Mouse (Mus musculus) brown adipose tissue, adult 24 weeks (tissue): ENCODE measurements around the gene H2-Eb2. TPM values are rescaled to one million over a fixed set of nuclear protein-coding genes. Genes with fewer than 3 reads are reported as not detected.

ENCODE experiments used
- H3K27ac ChIP-seq: fragments of 200-500 bp; replicated peaks from 2 replicates; pipeline ENCODE4 v1.5.1; 2012; ENCODE audit warnings: low read depth, mild to moderate bottlenecking, low read length
- H3K4me1 ChIP-seq: fragments of 200-500 bp; 2 replicates; pipeline ENCODE4 v1.6.1; 2012; ENCODE audit warnings: low read length, mixed read lengths; ENCODE audit not compliant: control insufficient read depth, insufficient read depth, insufficient read length
- H3K4me3 ChIP-seq: fragments of 200-500 bp; 2 replicates; pipeline ENCODE4 v1.5.1; 2012; ENCODE audit warnings: low read depth, mild to moderate bottlenecking, low read length, moderate library complexity; ENCODE audit not compliant: insufficient read depth
- polyA plus RNA-seq: library from polyadenylated mRNA; stranded (reverse); fragments of >200 nt; gene quantifications from 2 replicates; pipeline ENCODE4 v1.2.4, GENCODE M21; 2012; ENCODE audit not compliant: missing spikeins, insufficient read depth, insufficient read length

Gene H2-Eb2
- not detected in 2 replicates for polyA plus RNA-seq

GRCm38 (mm10) chr17:34325436-34325835, at the start of gene H2-Eb2:
Gene H2-Eb2, plus strand, starts transcription at chr17:34325665.
- H3K4me3 ChIP-seq = no peak within 1 kb of the TSS
- H3K27ac ChIP-seq = no peak within 1 kb of the TSS
- no peaks in the 10 kb centered on the region for H3K4me1 ChIP-seq

GRCm38 (mm10) chr17:34280499-34281038, 44.9 kb upstream of the H2-Eb2 start:
- Histone ChIP-seq H3K27ac (no peak overlapping the region), H3K4me3 (no peak overlapping the region), H3K4me1 (no peaks in the 10 kb centered on the region)

DNA sequence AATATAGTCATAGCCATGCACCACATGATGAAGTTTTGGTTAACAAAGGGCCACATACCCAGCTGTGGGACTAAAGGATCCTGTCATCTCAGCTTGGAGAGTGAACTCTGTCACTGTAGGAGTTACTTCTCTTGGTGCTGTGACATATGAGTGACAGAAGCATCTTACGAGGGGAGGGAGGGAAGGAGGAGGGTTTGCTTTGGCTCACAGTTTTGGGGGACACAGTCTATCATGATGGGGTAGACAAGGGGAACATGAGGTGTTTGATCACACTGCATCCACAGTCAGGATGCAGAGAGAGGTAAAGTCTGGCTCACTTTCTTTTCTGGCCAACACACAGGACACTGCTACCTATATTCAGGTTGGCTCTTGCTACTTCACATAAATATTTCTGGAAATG, 43.6 kb upstream of the H2-Eb2 start:
- Histone ChIP-seq H3K4me1 (no peaks in the 10 kb centered on the region), H3K4me3 (no peak overlapping the region), H3K27ac (no peak overlapping the region)

- H3K4me3 ChIP-seq = peak overlapping the region; percentile 31; the same call in 1 of the 2 replicates
- H3K27ac ChIP-seq = no peak overlapping the region
- H3K4me1 ChIP-seq = no peaks in the 10 kb centered on the region
Measured at GRCm38 (mm10) chr17:34285371-34285770, 40.1 kb upstream of the H2-Eb2 start.

DNA sequence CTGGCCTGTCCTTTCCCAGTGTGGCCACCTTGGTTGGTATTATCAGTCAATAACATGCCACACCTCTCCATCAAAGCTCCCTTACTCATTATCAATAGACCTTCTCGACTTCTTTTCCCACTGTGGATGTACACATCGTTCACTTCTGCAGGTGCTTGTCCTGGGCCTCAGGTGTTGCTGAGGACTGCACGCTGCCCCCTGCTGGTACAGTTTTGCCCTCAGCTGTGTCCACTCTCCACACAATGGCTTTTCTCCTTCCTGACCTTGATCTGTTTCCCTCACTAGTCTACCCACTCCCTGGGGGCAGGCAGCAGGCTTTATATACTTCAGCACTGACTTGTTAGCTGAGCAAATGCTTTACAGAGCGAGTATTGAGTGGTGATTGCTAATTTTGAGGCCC, 39.6 kb upstream of the H2-Eb2 start:
- no peak overlapping the region for H3K27ac ChIP-seq
- peak overlapping the region; percentile 31 for H3K4me3 ChIP-seq
- H3K4me1 ChIP-seq = no peaks in the 10 kb centered on the region

DNA sequence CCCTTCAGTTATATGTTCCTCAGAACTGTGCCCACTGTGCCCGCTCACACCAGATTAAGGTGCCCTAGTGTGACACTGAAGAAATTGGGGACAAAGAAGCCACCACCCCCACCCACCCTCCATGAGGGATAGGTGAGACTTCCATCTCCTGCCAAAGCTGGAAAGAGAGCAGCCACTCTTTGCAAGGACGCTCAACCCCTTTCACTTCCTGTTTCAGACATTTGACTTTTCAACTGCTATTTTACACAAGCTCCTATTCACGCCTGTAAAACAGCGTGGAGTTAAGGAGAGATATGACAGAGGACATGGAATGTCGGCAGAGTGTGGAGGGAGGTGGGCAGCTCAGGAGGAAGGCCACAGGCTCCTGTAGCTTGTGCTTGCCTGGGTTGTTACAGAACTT, 39.0 kb upstream of the H2-Eb2 start:
- Histone ChIP-seq H3K27ac (peak overlapping the region; percentile 63; the same call in 1 of the 2 replicates), H3K4me3 (peak overlapping the region; percentile 40), H3K4me1 (no peaks in the 10 kb centered on the region)

GRCm38 (mm10) chr17:34286999-34287398, 38.5 kb upstream of the H2-Eb2 start:
- 0 out of 2 replicates have a peak overlapping the region, but pooled peaks have one; percentile 1 for H3K27ac ChIP-seq
- H3K4me3 ChIP-seq = peak overlapping the region; percentile 44
- H3K4me1 ChIP-seq = no peaks in the 10 kb centered on the region

DNA sequence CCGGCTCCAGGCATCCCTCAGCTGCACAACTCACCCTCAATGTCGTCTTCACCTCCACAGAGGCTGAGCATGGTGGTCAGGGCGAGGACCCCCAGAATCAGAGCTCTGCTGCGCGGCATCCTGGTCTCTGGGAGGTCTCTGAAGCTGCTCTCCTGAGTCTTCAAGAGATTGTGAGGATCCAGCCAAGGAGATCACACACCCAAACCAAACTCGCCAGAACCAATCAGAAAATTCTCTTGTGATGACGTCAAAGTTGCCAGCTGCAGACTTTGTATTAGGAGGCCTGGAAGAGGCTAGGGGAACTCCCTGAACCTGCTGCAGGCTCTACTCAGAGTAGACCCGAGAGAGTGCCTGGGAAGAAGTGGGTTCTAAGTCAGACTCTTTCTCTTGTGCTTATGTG, 37.8 kb upstream of the H2-Eb2 start, which contains the start of gene H2-Aa:
Gene H2-Aa (minus strand): TSS at position 176 of the 400 bp plus-strand sequence.
- H3K27ac ChIP-seq = peak within 1 kb of the TSS; percentile 63; the same call in 1 of the 2 replicates
- no peaks in the 10 kb centered on the region for H3K4me1 ChIP-seq
- peak within 1 kb of the TSS; percentile 44 for H3K4me3 ChIP-seq

GRCm38 (mm10) chr17:34288131-34288530, 37.3 kb upstream of the H2-Eb2 start:
- H3K4me1 ChIP-seq = no peaks in the 10 kb centered on the region
- H3K27ac ChIP-seq = no peak overlapping the region
- H3K4me3 ChIP-seq = no peak overlapping the region

DNA sequence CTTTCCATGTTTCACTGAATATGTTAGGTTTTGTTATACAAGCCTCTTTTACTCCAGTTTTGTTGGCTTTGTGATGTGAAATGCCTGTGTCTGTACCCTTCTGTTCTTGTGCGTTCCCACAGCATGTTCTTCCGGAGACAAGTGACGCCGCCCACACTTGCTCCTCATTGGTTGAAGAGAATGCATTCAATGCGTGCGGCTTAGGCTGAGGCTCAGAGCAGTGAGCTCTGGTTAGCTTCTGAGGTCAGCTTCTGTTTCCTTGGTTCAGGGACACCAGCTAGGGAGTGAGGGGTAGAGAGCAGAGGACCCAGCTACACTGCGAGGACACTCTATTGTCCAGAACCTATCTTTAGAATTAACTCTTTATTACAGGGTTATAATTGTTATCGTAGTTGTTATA, 33.9 kb upstream of the H2-Eb2 start:
- H3K4me3 ChIP-seq = no peak overlapping the region
- H3K27ac ChIP-seq = no peak overlapping the region
- no peaks in the 10 kb centered on the region for H3K4me1 ChIP-seq

- Histone ChIP-seq H3K4me1 (no peaks in the 10 kb centered on the region), H3K27ac (no peak overlapping the region), H3K4me3 (no peak overlapping the region)
Measured at GRCm38 (mm10) chr17:34292570-34292969, 32.9 kb upstream of the H2-Eb2 start.

GRCm38 (mm10) chr17:34293533-34293932, 31.9 kb upstream of the H2-Eb2 start:
- H3K4me1 ChIP-seq = no peaks in the 10 kb centered on the region
- H3K4me3 ChIP-seq = no peak overlapping the region
- 0 out of 2 replicates have a peak overlapping the region, but pooled peaks have one; percentile 24 for H3K27ac ChIP-seq

DNA sequence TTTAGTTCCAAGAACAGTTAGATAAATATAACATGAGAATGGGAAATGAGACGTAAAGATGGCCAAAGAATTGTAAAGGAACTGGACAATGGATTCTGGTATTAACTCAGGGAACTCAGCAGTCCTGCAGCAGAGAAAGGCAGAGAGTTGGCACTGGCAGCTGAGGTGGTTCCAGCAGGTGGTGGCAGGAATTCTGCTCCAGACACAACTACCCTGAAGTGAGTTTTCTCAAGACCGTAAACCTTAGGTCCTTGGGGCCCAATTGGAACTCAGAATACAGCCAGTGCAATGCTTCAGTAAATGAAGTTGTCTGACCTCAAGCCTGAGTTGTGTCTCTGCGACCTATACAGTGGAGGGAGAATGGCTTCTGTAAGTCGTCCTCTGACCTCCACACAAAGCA, 31.2 kb upstream of the H2-Eb2 start:
- Histone ChIP-seq H3K4me1 (no peaks in the 10 kb centered on the region), H3K4me3 (no peak overlapping the region), H3K27ac (no peak overlapping the region)

DNA sequence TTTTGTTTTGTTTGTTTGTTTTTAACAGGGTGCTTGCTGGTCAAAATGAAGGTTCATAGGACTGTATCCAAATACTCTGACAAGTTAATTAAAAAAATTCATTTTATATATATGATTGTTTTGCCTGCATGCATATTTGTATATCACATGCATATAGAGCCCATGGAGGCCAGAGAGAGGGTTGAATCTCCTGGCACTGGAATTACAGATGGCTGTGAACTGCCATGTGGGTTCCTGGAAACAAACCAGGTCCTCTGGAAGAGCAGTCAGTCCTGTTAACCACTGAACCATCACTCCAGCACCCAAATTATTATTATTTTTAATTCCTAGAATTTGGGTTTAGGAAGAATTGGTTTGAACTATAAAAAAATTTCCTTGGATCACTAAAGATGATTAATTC, 30.2 kb upstream of the H2-Eb2 start:
- no peak overlapping the region for H3K27ac ChIP-seq
- H3K4me3 ChIP-seq = no peak overlapping the region
- H3K4me1 ChIP-seq = no peaks in the 10 kb centered on the region

DNA sequence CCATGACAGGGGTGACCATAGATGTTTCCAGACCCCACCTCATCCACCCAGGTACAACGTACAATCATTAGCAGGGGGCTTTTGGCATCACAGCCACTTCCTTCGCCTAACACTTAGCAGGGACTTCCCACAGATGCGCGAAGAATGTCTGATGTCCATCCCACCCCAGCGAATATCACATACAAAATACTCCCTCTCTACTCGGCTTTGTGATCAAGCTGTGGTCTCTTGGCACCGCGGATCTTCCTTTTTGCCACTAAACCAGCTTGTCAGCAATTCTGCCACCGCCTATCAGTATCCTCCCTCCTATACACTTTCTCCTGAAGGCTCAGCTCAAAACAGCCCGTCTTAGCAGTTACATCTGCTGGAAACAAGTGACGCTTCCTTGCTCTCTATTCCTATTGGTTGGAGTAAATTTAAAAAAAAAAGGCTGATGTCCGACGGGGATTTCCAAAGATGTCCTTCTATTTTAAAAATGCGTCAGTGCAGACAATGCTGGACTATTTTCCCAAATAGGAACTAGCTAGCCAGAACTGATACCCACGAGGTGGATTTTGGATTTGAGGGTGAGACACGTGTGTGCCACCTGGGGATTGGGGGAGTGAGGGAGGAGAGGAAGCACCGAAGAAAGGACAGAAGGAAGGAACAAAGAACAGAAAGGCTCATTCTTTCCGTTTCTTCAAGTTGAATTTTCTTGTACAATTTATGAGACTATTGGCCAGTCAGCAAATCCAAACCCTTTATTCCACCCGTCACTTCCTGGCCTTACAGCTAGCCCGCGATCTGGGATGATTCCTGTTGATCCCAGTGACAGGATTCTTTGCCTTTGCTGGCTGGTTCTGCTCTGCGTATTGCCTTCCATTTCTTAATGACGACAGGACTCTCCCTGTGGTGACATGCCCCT, 29.3 kb upstream of the H2-Eb2 start:
- Histone ChIP-seq H3K4me3 (peak overlapping the region; percentile 52), H3K27ac (peak overlapping the region; percentile 83), H3K4me1 (no peaks in the 10 kb centered on the region)
